Mouse (Mus musculus): ENCODE measurements around the gene Arhgap10.

The Arhgap10 gene

GRCm38 (mm10) chr8:77442452-77442851, 75.3 kb downstream of the Arhgap10 start:
- DNase-seq (ENCODE audit: low spot score): no peak

- DNase-seq (ENCODE audit: low spot score): no peak
These were observed 76.8 kb downstream of the Arhgap10 start for GRCm38 (mm10) chr8:77440913-77441312.

GRCm38 (mm10) chr8:77440324-77440880, 77.4 kb downstream of the Arhgap10 start:
- no peak for DNase-seq (ENCODE audit: low spot score)

- no peak for DNase-seq (ENCODE audit: low spot score)
These were observed 78.1 kb downstream of the Arhgap10 start for GRCm38 (mm10) chr8:77439670-77440069.

- DNase-seq (ENCODE audit: low spot score): no peak
These were observed 79.8 kb downstream of the Arhgap10 start for GRCm38 (mm10) chr8:77437807-77438493.

GRCm38 (mm10) chr8:77436013-77436990, 81.5 kb downstream of the Arhgap10 start:
- no peak for DNase-seq (ENCODE audit: low spot score)

- no peak for DNase-seq (ENCODE audit: low spot score)
These were observed 84.5 kb downstream of the Arhgap10 start for GRCm38 (mm10) chr8:77433221-77433620.

- no peak for DNase-seq (ENCODE audit: low spot score)
These were observed 85.0 kb downstream of the Arhgap10 start for GRCm38 (mm10) chr8:77432726-77433125.

- no peak for DNase-seq (ENCODE audit: low spot score)
These were observed 89.3 kb downstream of the Arhgap10 start for GRCm38 (mm10) chr8:77428420-77428819.

- DNase-seq (ENCODE audit: low spot score): no peak
These were observed 89.7 kb downstream of the Arhgap10 start for GRCm38 (mm10) chr8:77428015-77428414.

- no peak for DNase-seq (ENCODE audit: low spot score)
These were observed 90.3 kb downstream of the Arhgap10 start for GRCm38 (mm10) chr8:77427438-77427837.

- no peak for DNase-seq (ENCODE audit: low spot score)
These were observed 93.9 kb downstream of the Arhgap10 start for GRCm38 (mm10) chr8:77423850-77424249.

- DNase-seq (ENCODE audit: low spot score): no peak
These were observed 95.0 kb downstream of the Arhgap10 start for GRCm38 (mm10) chr8:77422632-77423252.

- DNase-seq (ENCODE audit: low spot score): no peak
These were observed 96.2 kb downstream of the Arhgap10 start for GRCm38 (mm10) chr8:77421596-77421995.

GRCm38 (mm10) chr8:77419731-77420130, 98.0 kb downstream of the Arhgap10 start:
- no peak for DNase-seq (ENCODE audit: low spot score)

- no peak for DNase-seq (ENCODE audit: low spot score)
These were observed 101.0 kb downstream of the Arhgap10 start for GRCm38 (mm10) chr8:77416738-77417137.

GRCm38 (mm10) chr8:77416034-77416433, 101.7 kb downstream of the Arhgap10 start:
- no peak for DNase-seq (ENCODE audit: low spot score)

- no peak for DNase-seq (ENCODE audit: low spot score)
These were observed 106.5 kb downstream of the Arhgap10 start for GRCm38 (mm10) chr8:77411262-77411661.

- no peak for DNase-seq (ENCODE audit: low spot score)
These were observed 107.4 kb downstream of the Arhgap10 start for GRCm38 (mm10) chr8:77410394-77410793.

- DNase-seq (ENCODE audit: low spot score): no peak
These were observed 109.1 kb downstream of the Arhgap10 start for GRCm38 (mm10) chr8:77408527-77409215.

- DNase-seq (ENCODE audit: low spot score): no peak
These were observed 110.9 kb downstream of the Arhgap10 start for GRCm38 (mm10) chr8:77406846-77407245.

GRCm38 (mm10) chr8:77406444-77406843, 111.3 kb downstream of the Arhgap10 start:
- DNase-seq (ENCODE audit: low spot score): no peak

Measured in ovary, adult 18-20 months (tissue).